Mouse (Mus musculus) megakaryocyte, embryonic 14.5 days (primary cell): ENCODE measurements at regions not wholly inside any gene's neighbourhood (a gene's known extent, or its start where the extent isn't known, plus 50 kb on each side); places are given as distances from the start of the nearest gene placed in this dataset.

Experiments
- FLI1 ChIP-seq: IDR thresholded peaks from 2 replicates; pipeline ENCODE4 v1.6.1; 2012; ENCODE audit warnings: low read length, inconsistent platforms, mixed read lengths
- GATA1 ChIP-seq: IDR thresholded peaks from 3 replicates; pipeline ENCODE4 v1.6.1; 2012; ENCODE audit warnings: mixed read lengths, low read length, inconsistent platforms, borderline replicate concordance

- TF ChIP-seq GATA1 (no peak), FLI1 (no peak)
Observed at GRCm38 (mm10) chr7:70047415-70047753, 319.2 kb downstream of the Nr2f2 start.
